Comparison of ENCODE assay signal across 1 mouse cellular context in the genomic region with DNA sequence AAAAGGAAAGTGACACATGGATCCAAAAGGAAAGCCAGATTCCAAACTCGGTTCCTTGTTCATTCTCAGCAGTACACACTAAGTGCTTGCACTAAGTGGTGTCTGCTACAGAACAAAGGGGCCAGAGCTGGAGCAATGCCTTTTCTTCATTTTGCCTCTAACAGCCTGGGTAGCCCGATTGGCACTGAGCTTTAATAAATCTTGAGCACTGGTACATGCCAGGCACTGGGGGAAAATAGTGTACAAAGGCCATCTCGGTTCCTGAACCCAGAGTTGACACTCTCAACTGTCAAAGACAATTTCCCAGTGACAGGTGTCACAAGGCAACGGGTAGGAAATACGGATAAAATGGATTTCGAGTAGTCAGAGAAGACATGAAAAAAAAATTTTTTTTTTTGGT.
TF ChIP-seq lines count a peak whose summit lies in the region.

No protein-coding gene starts in this region.

TF ChIP-seq in CH12.LX, 34 proteins besides CTCF, POLR2A, EP300 and RAD21 (continued from another document):
- TF ChIP-seq UBTF (IDR thresholded peaks at IDR 0.05; ENCODE audit: low read depth, low read length) (no peak), MAZ (IDR thresholded peaks at IDR 0.05; ENCODE audit: low read depth, low read length) (no peak), MEF2A (IDR thresholded peaks at IDR 0.05; ENCODE audit: borderline replicate concordance, low read depth, low read length) (no peak), ZMIZ1 (IDR thresholded peaks at IDR 0.05; ENCODE audit: low read depth, low read length) (no peak), CHD2 (IDR thresholded peaks at IDR 0.05; ENCODE audit: low read length) (no peak), USF2 (conservative IDR thresholded peaks at IDR 0.05; ENCODE audit: low read depth, low read length) (no peak), MXI1 (IDR thresholded peaks at IDR 0.05; ENCODE audit: low read depth, low read length) (no peak), RCOR1 (conservative IDR thresholded peaks at IDR 0.05; ENCODE audit: low read depth, low read length) (no peak), POLR2AphosphoS2 (IDR thresholded peaks at IDR 0.05; ENCODE audit: low read depth, low read length) (no peak), TCF12 (IDR thresholded peaks at IDR 0.05; ENCODE audit: low read depth, low read length) (no peak), BHLHE40 (IDR thresholded peaks at IDR 0.05; ENCODE audit: low read depth, low read length) (no peak)
